Mouse (Mus musculus) E14TG2a.4 (cell line): ENCODE results near the gene Ltb.

Experiments used
- CTCF ChIP-seq: conservative IDR thresholded peaks from 2 replicates; pipeline ENCODE4 v1.5.1; 2014; ENCODE audit warnings: low read length
- NANOG ChIP-seq: IDR thresholded peaks from 2 replicates; pipeline ENCODE4 v1.6.1; 2014; ENCODE audit warnings: borderline replicate concordance, low read length, mixed read lengths

- no peak for TF ChIP-seq NANOG
- TF ChIP-seq CTCF, result no peak
These were observed 31.5 kb upstream of the Ltb start for GRCm38 (mm10) chr17:35162730-35163129.
